Mouse (Mus musculus) heart, embryonic 16.5 days (tissue): Measurements from ENCODE around the gene Tmem9b. TPM values are rescaled to one million over a fixed set of nuclear protein-coding genes. Genes with fewer than 3 reads are reported as not detected.
A peak's percentile ranks its signal among the peaks of the same experiment; 100 is the strongest.

Experiments
- ATAC-seq: fragments of 200-750 bp; cut with Nextera tagmentation; replicated peaks from 2 replicates; pipeline ENCODE4 v1.8.0; 2017; ENCODE audit warnings: moderate number of reproducible peaks; ENCODE audit not compliant: insufficient read depth, low FRiP score; ENCODE audit errors: extremely low read depth
- H3K27ac ChIP-seq: fragments of 300-500 bp; sonication (generic); 2 replicates; pipeline ENCODE4 v1.5.1; 2014; ENCODE audit warnings: mild to moderate bottlenecking, low read length, control low read depth, moderate library complexity
- H3K27me3 ChIP-seq: fragments of 300-500 bp; sonication (generic); 2 replicates; pipeline ENCODE4 v1.6.1; 2014; ENCODE audit warnings: low read length, mixed read lengths; ENCODE audit not compliant: control insufficient read depth, insufficient read depth
- H3K36me3 ChIP-seq: fragments of 300-500 bp; sonication (generic); 2 replicates; pipeline ENCODE4 v1.6.1; 2014; ENCODE audit not compliant: control insufficient read depth, insufficient read depth
- H3K4me1 ChIP-seq: fragments of 300-500 bp; sonication (generic); 2 replicates; pipeline ENCODE4 v1.6.1; 2014; ENCODE audit warnings: low read length, mixed read lengths; ENCODE audit not compliant: control insufficient read depth, insufficient read depth
- H3K4me2 ChIP-seq: fragments of 300-500 bp; sonication (generic); 2 replicates; pipeline ENCODE4 v1.6.1; 2014; ENCODE audit warnings: low read depth, mild to moderate bottlenecking, control low read depth, low read length
- H3K4me3 ChIP-seq: fragments of 300-500 bp; sonication (generic); 2 replicates; pipeline ENCODE4 v1.5.1; 2014; ENCODE audit warnings: mild to moderate bottlenecking, control low read depth, low read length
- H3K9ac ChIP-seq: fragments of 300-500 bp; sonication (generic); 2 replicates; pipeline ENCODE4 v1.6.1; 2014; ENCODE audit warnings: low read length, control low read depth
- H3K9me3 ChIP-seq: fragments of 300-500 bp; sonication (generic); replicated peaks from 2 replicates; pipeline ENCODE4 v1.6.1; 2016; ENCODE audit warnings: low read length; ENCODE audit not compliant: control insufficient read depth
- WGBS: fragments of 180-500 bp; shearing (Covaris S2); extraction: QIAGEN DNeasy Blood & Tissue Kit; methylation state at CpG from one replicate; pipeline ENCODE4 v1.1.7; 2014; 5-methylcytosine and 5-hydroxymethylcytosine counted together
- polyA plus RNA-seq: library from polyadenylated mRNA; unstranded; fragments of >200 nt; fragmentation: Nextera tagmentation; extraction: Ambion mirVana; gene quantifications from 2 replicates; pipeline ENCODE4 v1.2.1, GENCODE M21; 2015

Gene Tmem9b
- polyA plus RNA-seq, 1 experiment from 2014 or later: 61.6 TPM

DNA sequence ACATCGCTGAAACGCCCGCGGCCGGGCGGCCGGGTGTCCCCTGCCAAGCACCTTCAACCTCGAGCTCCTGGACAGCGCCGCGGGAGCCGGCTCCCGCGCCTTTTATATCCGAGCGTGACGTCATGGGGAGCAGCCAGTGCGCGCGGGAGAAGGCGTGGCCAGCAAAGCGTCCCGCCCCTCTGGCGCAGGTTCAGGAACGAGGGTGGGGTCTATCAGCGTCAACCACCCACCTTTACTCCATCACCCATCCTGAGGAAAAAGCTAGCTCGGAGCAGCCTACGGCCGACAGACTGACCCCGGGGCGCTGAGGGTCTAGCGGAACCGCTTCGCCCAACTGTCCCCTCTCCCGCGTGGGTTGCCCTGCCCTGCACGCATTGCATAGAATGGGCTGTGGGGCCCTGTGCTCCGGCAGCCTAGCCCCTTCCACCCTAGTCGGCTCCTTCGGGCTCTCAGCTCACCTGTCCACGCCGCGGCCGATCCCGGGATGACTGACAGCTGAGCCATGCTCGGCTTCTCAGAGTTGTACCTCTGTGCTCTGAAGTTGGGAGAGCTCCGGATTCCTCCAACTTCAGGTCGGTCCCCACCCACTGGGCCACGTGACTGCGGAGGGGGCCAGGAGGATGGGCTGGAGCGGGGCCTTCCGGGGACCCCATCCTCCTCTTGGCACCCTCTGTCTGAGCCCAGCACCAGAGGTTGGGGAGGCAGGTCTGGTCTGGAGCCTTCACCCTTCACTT, 29.0 kb upstream of the Tmem9b start, which contains the start of gene Nrip3:
Gene Nrip3 (minus strand): TSS at position 556 of the 734 bp plus-strand sequence.
- 3% methylated on average over 52 of the region's 52 CpGs for WGBS

DNA sequence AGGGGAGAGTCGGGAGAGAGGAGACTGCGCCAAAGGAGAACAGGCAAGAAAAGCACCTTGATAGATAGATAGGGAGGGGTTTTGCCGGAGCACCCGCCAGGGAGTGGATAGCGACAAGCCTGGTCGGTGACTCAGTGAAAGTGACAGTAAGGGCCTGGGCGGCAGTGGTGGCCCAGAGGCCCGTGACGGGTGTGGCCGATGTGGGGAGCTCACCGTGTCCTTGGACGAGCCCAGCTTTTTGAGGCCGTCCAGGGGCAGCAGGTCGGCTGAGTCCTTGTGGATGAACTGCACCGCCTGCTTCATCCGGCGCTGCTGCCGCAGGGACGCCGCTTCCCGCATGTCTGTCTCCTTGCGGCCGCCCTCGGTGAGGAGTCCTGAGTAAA, 28.4 kb upstream of the Tmem9b start:
- peak overlapping the region; percentile 51 for H3K9ac ChIP-seq
- H3K4me3 ChIP-seq: peak overlapping the region; percentile 48
- H3K4me2 ChIP-seq: peak overlapping the region; percentile 80
- H3K4me1 ChIP-seq: peaks cover 11% of the 10 kb centered on the region
- H3K9me3 ChIP-seq: no peaks in the 10 kb centered on the region
- ATAC-seq: peak; percentile 47; the same call in 1 of the 2 replicates
- no peak overlapping the region for H3K27ac ChIP-seq
- no peaks in the 10 kb centered on the region for H3K36me3 ChIP-seq
- peaks cover 47% of the 10 kb centered on the region for H3K27me3 ChIP-seq
- WGBS: 2% methylated on average over 24 of the region's 24 CpGs

More for the DNA sequence above, 29.0 kb upstream of the Tmem9b start, which contains the start of gene Nrip3:
- Histone ChIP-seq H3K4me3 (peak within 1 kb of the TSS; percentile 48), H3K27me3 (peaks cover 47% of the 10 kb centered on the region), H3K4me1 (peaks cover 11% of the 10 kb centered on the region), H3K27ac (no peak within 1 kb of the TSS), H3K36me3 (no peaks in the 10 kb centered on the region), H3K9ac (peak within 1 kb of the TSS; percentile 51), H3K9me3 (no peaks in the 10 kb centered on the region), H3K4me2 (peak within 1 kb of the TSS; percentile 80)
- peak; percentile 87 for ATAC-seq

DNA sequence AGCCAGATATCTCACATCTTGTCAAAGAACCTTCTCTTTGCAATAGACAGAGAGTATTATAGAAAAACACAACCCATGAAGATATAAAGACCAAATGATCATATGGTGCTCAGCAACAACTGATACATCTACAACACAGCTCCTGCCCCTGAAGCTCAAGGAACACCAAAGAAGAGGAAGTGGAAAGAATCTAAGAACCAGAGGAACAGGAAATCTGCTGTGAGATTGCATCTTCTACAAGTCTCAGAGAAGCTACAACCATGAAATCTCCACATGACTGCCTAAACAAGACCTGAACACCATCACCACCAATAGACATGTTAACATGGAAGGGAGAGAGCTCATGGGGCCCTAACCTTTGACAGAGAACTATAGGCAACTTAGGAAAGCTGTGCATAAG, 19.6 kb upstream of the Tmem9b start:
- H3K36me3 ChIP-seq: no peaks in the 10 kb centered on the region
- no peak for ATAC-seq
- H3K4me2 ChIP-seq: no peak overlapping the region
- H3K27me3 ChIP-seq: no peaks in the 10 kb centered on the region
- no peak overlapping the region for H3K27ac ChIP-seq
- no peaks in the 10 kb centered on the region for H3K9me3 ChIP-seq
- H3K4me1 ChIP-seq: no peaks in the 10 kb centered on the region
- no peak overlapping the region for H3K9ac ChIP-seq
- no peak overlapping the region for H3K4me3 ChIP-seq

DNA sequence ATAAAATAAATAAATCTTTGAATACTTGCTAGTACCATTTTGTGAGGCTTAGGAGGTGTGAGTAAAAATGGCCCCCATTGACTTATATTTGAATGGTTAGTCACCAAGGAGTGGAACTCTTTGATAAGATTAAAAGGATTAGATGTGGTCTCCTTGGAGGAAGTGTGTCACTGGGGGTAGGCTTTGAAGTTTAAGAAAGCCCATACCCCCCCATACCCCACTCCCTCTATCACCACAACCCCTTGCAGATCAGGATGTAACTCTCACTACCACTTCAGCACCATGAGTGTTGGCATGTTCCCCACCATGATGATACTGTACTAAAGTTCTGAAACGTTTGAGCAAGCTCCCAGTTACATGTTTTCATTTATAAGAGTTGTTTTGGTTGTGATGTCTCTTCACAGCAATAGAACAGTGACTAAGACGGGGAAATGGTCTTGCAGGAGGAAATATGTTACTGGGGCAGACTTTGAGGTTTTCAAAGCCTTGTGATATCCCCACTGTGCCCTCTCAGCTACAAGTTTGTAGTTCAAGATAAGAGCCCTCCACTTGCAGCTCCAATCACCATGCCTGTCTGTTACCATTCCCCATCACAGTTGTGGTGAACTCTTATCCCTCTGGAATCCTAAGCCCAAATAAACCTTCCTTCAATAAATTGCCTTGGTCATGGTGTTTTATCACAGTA, 16.2 kb upstream of the Tmem9b start:
- Histone ChIP-seq H3K4me2 (no peak overlapping the region), H3K36me3 (no peaks in the 10 kb centered on the region), H3K9ac (no peak overlapping the region), H3K4me3 (no peak overlapping the region), H3K4me1 (no peaks in the 10 kb centered on the region), H3K9me3 (no peaks in the 10 kb centered on the region), H3K27ac (no peak overlapping the region), H3K27me3 (no peaks in the 10 kb centered on the region)
- ATAC-seq: no peak
- 24% methylated on average over 2 of the region's 2 CpGs for WGBS

DNA sequence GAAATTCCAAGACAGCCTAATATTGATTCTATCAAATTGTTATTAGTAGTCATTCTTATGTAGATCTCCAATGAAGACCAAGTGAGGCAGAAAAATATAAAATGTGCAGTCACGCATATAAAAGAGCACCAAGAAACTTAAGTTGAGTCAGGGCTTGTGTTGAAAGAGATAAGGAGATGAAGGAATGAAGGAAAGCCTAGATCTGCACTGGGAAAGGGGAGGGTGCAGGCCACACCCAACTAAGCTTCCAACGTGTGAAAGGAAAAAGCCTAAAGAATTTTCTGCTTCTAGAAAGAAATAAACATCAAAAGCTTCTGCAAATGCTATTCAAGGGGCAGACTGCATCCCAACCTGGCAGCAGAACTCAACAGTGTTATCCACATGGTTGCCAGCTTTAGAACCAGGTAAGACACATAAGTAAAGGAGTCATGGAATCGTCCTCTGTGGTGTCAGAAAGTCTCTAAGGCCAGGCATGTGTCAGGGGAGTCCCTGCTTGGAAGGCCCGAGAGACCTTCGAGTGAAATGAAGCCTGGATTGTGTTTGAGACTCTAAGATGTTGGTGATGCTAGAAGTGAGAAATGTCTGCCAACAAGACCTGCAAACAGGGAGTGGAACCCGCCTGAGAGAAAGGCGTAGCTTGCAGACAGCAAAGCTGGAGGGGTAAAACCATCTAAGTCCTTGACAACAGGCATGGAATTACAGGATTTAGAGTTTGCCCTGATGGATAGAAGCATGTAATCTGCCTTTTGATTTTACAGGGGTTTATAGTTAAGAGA, 15.1 kb upstream of the Tmem9b start:
- no peak for ATAC-seq
- no peak overlapping the region for H3K9ac ChIP-seq
- no peaks in the 10 kb centered on the region for H3K27me3 ChIP-seq
- no peak overlapping the region for H3K4me3 ChIP-seq
- no peak overlapping the region for H3K4me2 ChIP-seq
- H3K27ac ChIP-seq: no peak overlapping the region
- H3K9me3 ChIP-seq: no peaks in the 10 kb centered on the region
- H3K36me3 ChIP-seq: no peaks in the 10 kb centered on the region
- 80% methylated on average over 7 of the region's 7 CpGs for WGBS
- H3K4me1 ChIP-seq: no peaks in the 10 kb centered on the region

DNA sequence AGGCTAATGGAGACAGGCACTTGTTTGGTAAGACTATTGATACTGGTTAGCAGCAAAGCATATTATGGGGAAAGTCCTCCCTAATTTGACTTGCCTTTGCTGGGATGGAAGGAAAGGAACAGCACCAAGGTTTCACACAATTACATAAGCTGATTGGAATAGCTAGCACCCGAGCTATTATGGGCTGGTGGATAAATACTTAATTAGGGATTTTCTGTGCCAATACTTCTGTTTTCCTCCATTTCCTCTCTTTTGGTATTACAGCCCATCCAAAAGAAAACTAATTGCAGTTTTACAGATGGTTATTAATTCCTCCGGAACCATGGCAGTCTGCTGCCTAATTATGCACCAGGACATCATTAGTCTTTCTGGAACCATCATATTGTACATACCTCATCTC, 11.3 kb upstream of the Tmem9b start:
- H3K4me1 ChIP-seq: no peaks in the 10 kb centered on the region
- H3K4me2 ChIP-seq: no peak overlapping the region
- H3K27me3 ChIP-seq: no peaks in the 10 kb centered on the region
- H3K9me3 ChIP-seq: no peaks in the 10 kb centered on the region
- no peak for ATAC-seq
- H3K27ac ChIP-seq: no peak overlapping the region
- WGBS: 63% methylated on average over 2 of the region's 2 CpGs
- H3K36me3 ChIP-seq: no peaks in the 10 kb centered on the region
- no peak overlapping the region for H3K4me3 ChIP-seq
- H3K9ac ChIP-seq: no peak overlapping the region

DNA sequence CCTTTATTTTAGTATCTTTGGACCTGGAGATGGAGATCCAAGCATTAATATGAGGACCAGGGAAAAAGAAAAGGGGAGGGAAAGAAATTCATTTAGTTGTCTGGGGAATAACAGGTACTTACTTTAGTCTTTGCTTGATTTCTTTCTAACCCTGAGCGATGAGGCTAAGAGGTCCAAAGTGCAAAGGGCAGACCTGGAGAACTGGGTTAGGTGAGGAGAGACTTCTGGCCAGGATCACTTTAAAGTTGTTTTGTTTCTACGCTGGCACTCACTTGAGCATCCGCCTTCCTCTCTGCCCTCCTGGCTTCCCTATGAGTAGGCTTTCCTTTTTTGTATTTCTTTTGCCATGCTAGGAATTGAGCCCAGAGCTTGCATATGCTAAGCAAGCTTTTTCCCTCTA, 3.6 kb upstream of the Tmem9b start:
- no peak for ATAC-seq
- H3K27ac ChIP-seq: no peak overlapping the region
- no peak overlapping the region for H3K9ac ChIP-seq
- peaks cover 7% of the 10 kb centered on the region for H3K4me1 ChIP-seq
- no peak overlapping the region for H3K4me3 ChIP-seq
- H3K27me3 ChIP-seq: no peaks in the 10 kb centered on the region
- no peaks in the 10 kb centered on the region for H3K36me3 ChIP-seq
- no peaks in the 10 kb centered on the region for H3K9me3 ChIP-seq
- H3K4me2 ChIP-seq: no peak overlapping the region
- WGBS: 100% methylated on average over 3 of the region's 3 CpGs

DNA sequence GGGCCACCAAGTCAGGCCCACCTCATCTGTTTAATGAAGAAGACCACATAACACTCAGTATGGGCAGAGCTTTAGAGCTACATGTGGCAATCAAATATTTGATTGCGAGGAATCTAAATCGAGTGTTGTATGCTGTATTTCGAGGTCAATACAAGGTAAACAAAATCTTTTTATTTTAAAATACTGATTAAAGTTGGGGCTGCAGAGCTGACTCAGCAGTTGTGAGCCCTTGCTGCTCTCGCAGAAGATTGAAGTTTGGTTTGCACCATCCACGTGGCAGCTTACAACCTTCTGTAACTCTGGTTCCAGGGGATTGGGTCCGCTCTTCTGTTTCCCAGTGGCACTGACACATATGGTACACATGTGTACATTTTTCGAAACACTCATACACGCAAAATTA, 1.4 kb upstream of the Tmem9b start:
- H3K9me3 ChIP-seq: no peaks in the 10 kb centered on the region
- 90% methylated on average over 8 of the region's 8 CpGs for WGBS
- no peak overlapping the region for H3K9ac ChIP-seq
- H3K27me3 ChIP-seq: no peaks in the 10 kb centered on the region
- no peak overlapping the region for H3K4me2 ChIP-seq
- peaks cover 14% of the 10 kb centered on the region for H3K4me1 ChIP-seq
- no peak overlapping the region for H3K27ac ChIP-seq
- H3K36me3 ChIP-seq: no peaks in the 10 kb centered on the region
- no peak overlapping the region for H3K4me3 ChIP-seq
- ATAC-seq: no peak
